Mouse (Mus musculus): ENCODE measurements around the gene Eif3l.

Gene Eif3l

GRCm38 (mm10) chr15:79124331-79124875, 49.4 kb downstream of the Eif3l start:
- WGBS: 86% methylated on average over 10 of the region's 10 CpGs

- WGBS: 76% methylated on average over 13 of the region's 13 CpGs
These were observed 51.4 kb downstream of the Eif3l start for GRCm38 (mm10) chr15:79126217-79126932.

GRCm38 (mm10) chr15:79127101-79127500, 52.1 kb downstream of the Eif3l start:
- WGBS: 95% methylated on average over 12 of the region's 12 CpGs

GRCm38 (mm10) chr15:79128208-79128607, 53.2 kb downstream of the Eif3l start:
- WGBS: 95% methylated on average over 5 of the region's 5 CpGs

- WGBS: 81% methylated on average over 7 of the region's 7 CpGs
These were observed 54.3 kb downstream of the Eif3l start for GRCm38 (mm10) chr15:79129311-79129710.

GRCm38 (mm10) chr15:79130782-79131181, 55.8 kb downstream of the Eif3l start:
- WGBS: 77% methylated on average over 10 of the region's 10 CpGs

GRCm38 (mm10) chr15:79131442-79131841, 56.5 kb downstream of the Eif3l start:
- WGBS: 55% methylated on average over 7 of the region's 7 CpGs

- WGBS: 82% methylated on average over 6 of the region's 6 CpGs
These were observed 58.2 kb downstream of the Eif3l start for GRCm38 (mm10) chr15:79133191-79133661.

GRCm38 (mm10) chr15:79134496-79135270, 59.7 kb downstream of the Eif3l start:
- 88% methylated on average over 9 of the region's 9 CpGs for WGBS

- WGBS: 75% methylated on average over 9 of the region's 9 CpGs
These were observed 60.4 kb downstream of the Eif3l start for GRCm38 (mm10) chr15:79135332-79135731.

- WGBS: 57% methylated on average over 11 of the region's 11 CpGs
These were observed 61.0 kb downstream of the Eif3l start for GRCm38 (mm10) chr15:79135783-79136575.

- 59% methylated on average over 10 of the region's 10 CpGs for WGBS
These were observed 64.7 kb downstream of the Eif3l start for GRCm38 (mm10) chr15:79139640-79140039.

GRCm38 (mm10) chr15:79140866-79141565, 66.0 kb downstream of the Eif3l start, which contains the start of the genes Polr2f and 1700088E04Rik:
Gene Polr2f (plus strand): TSS chr15:79141009.
Gene 1700088E04Rik (minus strand): TSS chr15:79141253.
- under 1% methylated on average over 57 of the region's 57 CpGs for WGBS

GRCm38 (mm10) chr15:79141566-79141917, 66.6 kb downstream of the Eif3l start:
- WGBS: 2% methylated on average over 7 of the region's 7 CpGs

- WGBS: 85% methylated on average over 12 of the region's 12 CpGs
These were observed 68.3 kb downstream of the Eif3l start for GRCm38 (mm10) chr15:79143316-79143715.
